Mouse (Mus musculus) liver, adult (tissue): ENCODE measurements at regions not wholly inside any gene's neighbourhood (a gene's known extent, or its start where the extent isn't known, plus 50 kb on each side); places are given as distances from the start of the nearest gene placed in this dataset.
A peak's percentile ranks its signal among the peaks of the same experiment; 100 is the strongest.

ENCODE experiments used
- GATA4 ChIP-seq: IDR thresholded peaks from 2 replicates; pipeline ENCODE4 v1.6.1; 2014; ENCODE audit warnings: mild to moderate bottlenecking, low read length; ENCODE audit not compliant: insufficient replicate concordance

DNA sequence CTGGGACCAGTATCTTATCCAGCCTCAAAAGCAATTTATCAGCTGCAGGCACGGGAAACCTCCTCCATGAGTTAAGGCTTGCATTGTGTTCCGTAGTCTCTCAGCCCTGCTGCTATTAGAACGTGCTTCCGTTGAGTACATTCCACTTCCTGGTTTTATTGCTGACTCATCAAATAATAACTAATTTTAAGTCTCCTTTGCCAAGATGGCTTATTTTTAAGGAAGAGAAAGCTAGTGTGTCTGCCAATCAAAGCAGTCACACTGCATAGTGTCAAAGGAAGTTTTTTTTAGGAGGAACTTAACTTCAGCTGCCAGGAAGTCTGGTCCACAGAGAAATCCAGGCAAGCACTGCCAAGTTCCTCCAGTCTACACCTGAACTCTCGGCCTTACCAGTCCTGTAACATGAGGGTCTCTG is 269.2 kb upstream of the Clec14a start:
- TF ChIP-seq GATA4 = peak; percentile 23; the same call in 1 of the 2 replicates

DNA sequence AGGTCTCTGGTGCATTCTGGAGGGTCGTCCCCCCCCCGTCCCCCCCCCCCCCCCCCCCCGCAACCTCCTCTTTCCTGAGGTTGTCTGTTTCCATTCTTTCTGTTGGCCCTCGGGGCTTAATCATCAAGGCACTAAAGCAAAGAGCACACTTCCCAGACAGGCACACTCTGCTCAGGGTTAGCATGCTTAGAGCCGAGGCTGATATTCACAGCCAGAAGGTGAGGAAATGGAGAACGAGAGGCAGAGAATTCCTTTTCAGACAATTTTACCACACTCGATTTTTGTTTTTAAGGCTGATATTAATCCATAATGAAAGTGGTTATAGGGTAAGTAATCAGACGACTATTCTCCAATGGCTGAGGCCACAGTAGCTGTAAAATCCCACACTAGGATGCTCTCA is 268.7 kb upstream of the Clec14a start:
- no peak for TF ChIP-seq GATA4

- no peak for TF ChIP-seq GATA4
These were observed 267.4 kb upstream of the Clec14a start for GRCm38 (mm10) chr12:58536381-58536992.

DNA sequence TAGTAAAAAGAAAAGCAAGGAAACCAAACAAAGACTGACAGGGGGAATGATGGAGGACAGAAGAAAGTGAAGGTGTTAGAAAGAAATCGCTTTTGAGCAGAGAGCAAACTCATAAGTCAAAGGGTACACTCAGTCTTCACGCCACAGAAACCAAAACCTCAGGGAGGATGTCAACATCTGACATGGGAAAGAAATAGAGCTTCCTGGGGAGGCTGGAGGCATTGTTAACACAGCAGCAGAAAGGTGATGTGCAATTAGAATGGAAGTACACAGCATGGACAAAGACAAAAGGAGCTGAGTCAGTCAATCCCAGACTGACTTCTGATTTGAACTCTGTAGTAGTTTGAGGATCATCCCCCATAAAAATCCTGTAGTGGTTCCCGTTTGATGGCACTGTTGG is 261.2 kb upstream of the Clec14a start:
- TF ChIP-seq GATA4 = no peak

GRCm38 (mm10) chr12:58516800-58517199 is 247.7 kb upstream of the Clec14a start:
- TF ChIP-seq GATA4 = no peak

DNA sequence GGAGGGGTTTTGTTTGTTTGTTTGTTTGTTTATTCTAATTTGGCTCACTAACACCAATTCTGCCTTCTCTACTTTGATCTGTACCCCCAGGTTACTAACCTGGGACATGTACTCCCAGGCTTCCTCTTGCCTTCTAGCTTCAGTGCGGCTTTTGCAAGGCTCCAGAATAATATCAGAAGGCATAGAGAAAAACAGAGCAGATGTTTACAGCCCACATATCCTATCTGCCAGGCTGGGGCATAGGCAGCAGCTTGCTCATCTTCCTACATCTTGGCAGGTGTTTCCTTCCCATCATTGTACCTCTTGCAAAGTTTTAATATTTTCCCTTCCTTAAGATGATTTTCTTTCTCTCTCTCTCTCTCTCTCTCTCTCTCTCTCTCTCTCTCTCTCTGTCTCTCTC is 244.9 kb upstream of the Clec14a start:
- TF ChIP-seq GATA4 = no peak

DNA sequence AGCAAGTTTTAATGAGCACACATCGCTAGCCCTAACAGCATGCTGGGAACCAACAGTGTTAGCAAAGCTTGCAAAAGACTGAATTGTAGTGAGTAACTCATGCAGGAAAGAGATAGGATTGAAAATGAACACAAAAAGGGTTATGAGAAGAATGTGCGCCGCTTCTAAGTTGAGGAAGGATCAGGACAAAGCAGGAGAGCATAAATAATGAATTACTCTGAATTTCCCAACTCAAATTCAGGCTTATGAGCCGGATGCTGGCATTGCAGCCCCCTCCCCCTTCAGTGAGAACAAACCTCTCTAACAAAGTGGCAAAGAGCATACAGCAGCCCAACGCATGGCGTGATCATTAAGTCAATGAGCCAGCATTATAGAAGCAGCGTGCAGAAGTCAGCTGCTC is 243.6 kb upstream of the Clec14a start:
- TF ChIP-seq GATA4 = no peak

- TF ChIP-seq GATA4 = no peak
These were observed 235.2 kb upstream of the Clec14a start for GRCm38 (mm10) chr12:58504283-58504682.

DNA sequence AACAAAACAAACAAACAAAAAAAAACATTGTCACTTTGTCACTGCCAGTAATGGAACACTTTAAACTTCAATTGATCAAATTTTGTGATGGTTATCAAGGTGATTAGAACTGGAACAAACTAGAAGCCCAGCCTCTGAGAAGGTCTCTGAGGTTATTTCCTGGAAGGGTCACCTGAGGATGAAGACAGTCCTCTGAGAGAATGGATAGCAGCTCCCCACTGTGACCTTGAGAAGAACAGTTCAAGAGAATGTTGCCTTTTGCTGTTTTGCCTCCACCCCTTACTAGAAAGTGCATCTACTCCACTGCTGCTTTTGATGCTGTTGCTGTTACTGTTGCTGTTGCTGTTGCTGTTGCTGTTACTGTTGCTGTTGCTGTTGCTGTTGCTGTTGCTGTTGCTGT is 205.1 kb upstream of the Clec14a start:
- TF ChIP-seq GATA4 = no peak

GRCm38 (mm10) chr12:58473511-58473910 is 204.4 kb upstream of the Clec14a start:
- TF ChIP-seq GATA4 = no peak

DNA sequence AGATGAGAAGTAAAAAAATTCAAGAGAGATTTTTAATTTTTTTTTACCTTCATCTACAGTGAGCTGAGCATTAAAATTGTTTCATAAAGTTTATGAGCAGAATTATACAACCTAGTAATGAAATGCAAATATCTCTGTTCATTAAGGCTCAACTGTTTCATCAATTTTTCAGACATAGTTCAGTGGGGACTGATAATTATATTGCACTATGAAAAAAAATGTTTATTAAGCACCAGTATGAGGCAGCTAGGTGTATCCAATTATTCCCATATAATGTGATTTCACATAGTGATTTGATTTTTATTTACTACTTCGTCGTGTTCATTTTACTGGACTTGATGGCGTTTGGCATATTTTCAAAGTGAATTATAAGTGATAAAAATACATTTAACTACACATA is 191.4 kb upstream of the Clec14a start:
- TF ChIP-seq GATA4 = no peak

DNA sequence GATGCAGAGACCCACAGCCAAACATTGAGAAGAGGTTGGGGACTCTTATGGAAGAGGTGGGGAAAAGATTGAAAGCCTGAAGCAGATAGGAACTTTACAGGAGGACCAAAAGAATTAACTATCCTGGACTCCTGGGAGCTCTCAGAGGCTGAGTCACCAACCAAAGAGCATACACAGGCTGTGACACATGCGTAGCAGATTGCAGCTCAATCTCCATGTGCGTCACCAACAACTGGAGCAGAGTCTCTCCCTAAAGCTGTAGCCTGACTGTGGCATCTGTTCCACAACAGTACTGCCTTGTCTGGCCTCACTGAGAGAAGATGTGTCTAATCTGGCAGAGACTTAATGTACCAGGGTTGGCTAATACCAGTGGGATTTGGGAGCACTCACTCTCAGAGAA is 185.7 kb upstream of the Clec14a start:
- no peak for TF ChIP-seq GATA4

DNA sequence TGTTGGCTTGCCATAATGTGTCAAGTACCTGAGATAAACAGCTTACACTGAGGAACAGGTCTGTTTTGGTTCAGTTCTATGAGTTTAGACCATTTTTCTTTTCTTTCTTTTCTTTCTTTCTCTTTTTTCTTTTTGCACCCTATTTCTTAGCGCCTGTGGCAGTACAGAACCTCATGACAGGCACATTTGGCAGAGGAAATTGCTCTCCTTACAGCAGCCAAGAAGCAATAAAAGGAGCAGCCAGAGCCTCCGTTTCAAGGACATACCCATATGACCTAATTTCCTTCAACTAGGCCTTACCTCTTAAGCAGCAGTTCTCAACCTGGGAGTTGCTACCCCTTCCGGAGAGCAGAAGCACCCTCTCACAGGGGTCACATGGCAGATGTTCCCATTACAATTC is 173.9 kb upstream of the Clec14a start:
- no peak for TF ChIP-seq GATA4

GRCm38 (mm10) chr12:58441962-58442361 is 172.9 kb upstream of the Clec14a start:
- TF ChIP-seq GATA4 = no peak

- no peak for TF ChIP-seq GATA4
These were observed 171.6 kb upstream of the Clec14a start for GRCm38 (mm10) chr12:58440666-58441065.

- no peak for TF ChIP-seq GATA4
These were observed 167.9 kb upstream of the Clec14a start for GRCm38 (mm10) chr12:58437031-58437430.

GRCm38 (mm10) chr12:58434504-58434903 is 165.4 kb upstream of the Clec14a start:
- TF ChIP-seq GATA4 = no peak

DNA sequence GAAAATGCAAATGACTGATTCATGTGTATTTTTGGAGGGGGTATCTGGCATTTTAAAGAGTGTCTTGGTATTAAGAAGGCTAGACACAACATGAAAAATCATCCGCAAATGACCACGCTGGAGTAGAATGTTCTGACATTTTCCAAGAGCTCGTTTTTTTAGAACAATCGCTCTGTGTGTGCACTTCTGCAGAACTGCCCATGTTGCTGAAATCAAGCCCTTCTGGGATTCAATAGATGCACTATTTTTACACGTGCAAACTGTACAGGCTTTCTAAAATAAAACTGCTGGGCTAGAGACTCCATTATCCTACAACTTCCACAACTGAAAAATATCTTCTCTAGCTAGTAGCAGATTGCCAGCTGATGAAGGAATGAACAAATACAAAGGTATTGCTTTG is 160.8 kb upstream of the Clec14a start:
- TF ChIP-seq GATA4 = no peak

- no peak for TF ChIP-seq GATA4
These were observed 157.7 kb upstream of the Clec14a start for GRCm38 (mm10) chr12:58426758-58427157.
